Mouse (Mus musculus): Measurements from ENCODE around the gene Osbpl9. TPM values are rescaled to one million over a fixed set of nuclear protein-coding genes. Genes with fewer than 3 reads are reported as not detected.

Gene Osbpl9
- polyA plus RNA-seq, 1 experiment from 2014 or later = 66.7 TPM

- Histone ChIP-seq H3K27ac (no peak overlapping the region), H3K4me3 (no peak overlapping the region), H3K27me3 (ENCODE audit: insufficient read depth, poor library complexity, severe bottlenecking) (no peaks in the 10 kb centered on the region), H3K36me3 (peaks cover 75% of the 10 kb centered on the region), H3K4me1 (replicated peaks) (no peaks in the 10 kb centered on the region), H3K9me3 (no peaks in the 10 kb centered on the region)
- peak; percentile 66 for DNase-seq (ENCODE audit: low spot score)
Observed at GRCm38 (mm10) chr4:109036327-109036726, 165.7 kb downstream of the Osbpl9 start.

GRCm38 (mm10) chr4:109030266-109030665, 171.8 kb downstream of the Osbpl9 start:
- no peak for DNase-seq (ENCODE audit: low spot score)
- Histone ChIP-seq H3K4me3 (no peak overlapping the region), H3K27ac (no peak overlapping the region), H3K36me3 (peaks cover 86% of the 10 kb centered on the region), H3K9me3 (no peaks in the 10 kb centered on the region), H3K27me3 (ENCODE audit: insufficient read depth, poor library complexity, severe bottlenecking) (no peaks in the 10 kb centered on the region), H3K4me1 (replicated peaks) (no peaks in the 10 kb centered on the region)
- 90% methylated on average over 2 of the region's 2 CpGs for WGBS

GRCm38 (mm10) chr4:109029857-109030256, 172.2 kb downstream of the Osbpl9 start:
- H3K4me3 ChIP-seq = no peak overlapping the region
- WGBS = 99% methylated on average over 2 of the region's 2 CpGs
- H3K27ac ChIP-seq = no peak overlapping the region
- H3K36me3 ChIP-seq = peaks cover 89% of the 10 kb centered on the region
- H3K27me3 ChIP-seq (ENCODE audit: insufficient read depth, poor library complexity, severe bottlenecking) = no peaks in the 10 kb centered on the region
- H3K4me1 ChIP-seq (replicated peaks) = no peaks in the 10 kb centered on the region
- no peak for DNase-seq (ENCODE audit: low spot score)
- no peaks in the 10 kb centered on the region for H3K9me3 ChIP-seq

GRCm38 (mm10) chr4:109026543-109026942, 175.5 kb downstream of the Osbpl9 start:
- H3K4me1 ChIP-seq (replicated peaks) = no peaks in the 10 kb centered on the region
- peaks cover 81% of the 10 kb centered on the region for H3K36me3 ChIP-seq
- no peaks in the 10 kb centered on the region for H3K9me3 ChIP-seq
- 71% methylated on average over 3 of the region's 3 CpGs for WGBS
- no peaks in the 10 kb centered on the region for H3K27me3 ChIP-seq (ENCODE audit: insufficient read depth, poor library complexity, severe bottlenecking)
- no peak overlapping the region for H3K27ac ChIP-seq
- H3K4me3 ChIP-seq = no peak overlapping the region
- DNase-seq (ENCODE audit: low spot score) = no peak

GRCm38 (mm10) chr4:109025061-109025460, 177.0 kb downstream of the Osbpl9 start:
- no peaks in the 10 kb centered on the region for H3K9me3 ChIP-seq
- no peaks in the 10 kb centered on the region for H3K4me1 ChIP-seq (replicated peaks)
- WGBS = 69% methylated on average over 3 of the region's 3 CpGs
- H3K4me3 ChIP-seq = no peak overlapping the region
- H3K27me3 ChIP-seq (ENCODE audit: insufficient read depth, poor library complexity, severe bottlenecking) = no peaks in the 10 kb centered on the region
- no peak for DNase-seq (ENCODE audit: low spot score)
- no peak overlapping the region for H3K27ac ChIP-seq
- H3K36me3 ChIP-seq = peaks cover 72% of the 10 kb centered on the region

- Histone ChIP-seq H3K4me1 (replicated peaks) (no peaks in the 10 kb centered on the region), H3K4me3 (no peak overlapping the region), H3K36me3 (peaks cover 68% of the 10 kb centered on the region), H3K27me3 (ENCODE audit: insufficient read depth, poor library complexity, severe bottlenecking) (no peaks in the 10 kb centered on the region), H3K27ac (no peak overlapping the region), H3K9me3 (no peaks in the 10 kb centered on the region)
- no peak for DNase-seq (ENCODE audit: low spot score)
- 82% methylated on average over 1 of the region's 1 CpGs for WGBS
Observed at GRCm38 (mm10) chr4:109021976-109022375, 180.1 kb downstream of the Osbpl9 start.

GRCm38 (mm10) chr4:109019301-109019700, 182.8 kb downstream of the Osbpl9 start:
- 79% methylated on average over 4 of the region's 4 CpGs for WGBS

GRCm38 (mm10) chr4:109017441-109017840, 184.6 kb downstream of the Osbpl9 start:
- no peak for DNase-seq (ENCODE audit: low spot score)
- Histone ChIP-seq H3K9me3 (no peaks in the 10 kb centered on the region), H3K36me3 (peaks cover 59% of the 10 kb centered on the region), H3K4me1 (replicated peaks) (no peaks in the 10 kb centered on the region), H3K27ac (no peak overlapping the region), H3K4me3 (no peak overlapping the region), H3K27me3 (ENCODE audit: insufficient read depth, poor library complexity, severe bottlenecking) (no peaks in the 10 kb centered on the region)
- WGBS = 54% methylated on average over 7 of the region's 7 CpGs

More at GRCm38 (mm10) chr4:109019301-109019700, 182.8 kb downstream of the Osbpl9 start:
- Histone ChIP-seq H3K4me1 (replicated peaks) (no peaks in the 10 kb centered on the region), H3K9me3 (no peaks in the 10 kb centered on the region), H3K4me3 (no peak overlapping the region), H3K27ac (no peak overlapping the region), H3K27me3 (ENCODE audit: insufficient read depth, poor library complexity, severe bottlenecking) (no peaks in the 10 kb centered on the region), H3K36me3 (peaks cover 55% of the 10 kb centered on the region)
- DNase-seq (ENCODE audit: low spot score) = no peak

- WGBS = 91% methylated on average over 4 of the region's 4 CpGs
- H3K36me3 ChIP-seq = peaks cover 42% of the 10 kb centered on the region
- no peak overlapping the region for H3K4me3 ChIP-seq
- no peaks in the 10 kb centered on the region for H3K4me1 ChIP-seq (replicated peaks)
- no peaks in the 10 kb centered on the region for H3K27me3 ChIP-seq (ENCODE audit: insufficient read depth, poor library complexity, severe bottlenecking)
- DNase-seq (ENCODE audit: low spot score) = no peak
- no peak overlapping the region for H3K27ac ChIP-seq
- no peaks in the 10 kb centered on the region for H3K9me3 ChIP-seq
Observed at GRCm38 (mm10) chr4:109014091-109014490, 188.0 kb downstream of the Osbpl9 start.

MicroRNAs encoded within 50 kb of the gene (microRNA counts, 519-probe panel; counts per million panel counts)
- 1,255 counts per million, percentile 77 among the panel's probes with 10 or more counts for microRNA mmu-miR-761

Other genes starting within 250 kb of the Osbpl9 start
- gene Nrd1, start 201.6 kb downstream of the Osbpl9 start, polyA plus RNA-seq (2016; fragmentation: Nextera tagmentation; extraction: Ambion mirVana) = 67.0 and 69.2 TPM in 2 replicates
- 0.10 TPM in 1 of 2 replicates, not detected in the other for gene Calr4, start 32.2 kb upstream of the Osbpl9 start, polyA plus RNA-seq (2016; fragmentation: Nextera tagmentation; extraction: Ambion mirVana)
- gene Eps15, start 78.0 kb upstream of the Osbpl9 start, polyA plus RNA-seq (2016; fragmentation: Nextera tagmentation; extraction: Ambion mirVana) = 39.4 and 41.6 TPM in 2 replicates
- gene Ttc39a, start 204.4 kb upstream of the Osbpl9 start, polyA plus RNA-seq (2016; fragmentation: Nextera tagmentation; extraction: Ambion mirVana) = 2.5 and 2.8 TPM in 2 replicates

All from hindbrain, embryonic 10.5 days (tissue).